Comparison of ENCODE assay signal across 31 mouse cellular contexts in the genomic region with DNA sequence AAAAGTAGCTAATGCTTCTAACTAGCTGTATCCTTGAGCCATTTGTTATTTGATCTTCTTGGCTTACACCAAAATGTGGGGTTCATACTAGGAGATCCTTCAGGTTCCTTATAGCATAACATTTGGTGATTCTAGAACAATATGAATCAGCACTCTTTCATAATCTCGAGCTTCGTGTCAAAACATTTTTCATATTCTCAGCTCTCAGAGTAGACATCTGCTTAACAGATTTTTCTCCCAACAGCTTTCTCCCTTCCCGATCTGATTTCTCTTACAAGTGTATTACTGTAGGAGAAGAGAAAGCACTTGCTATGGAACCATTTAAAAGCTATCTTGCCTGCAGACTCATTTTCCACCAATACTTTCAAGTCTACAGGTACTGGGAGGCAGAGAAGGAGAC.
A peak's percentile ranks its signal among the peaks of the same experiment; 100 is the strongest.
DNase-seq lines count a peak whose midpoint lies in the region; ATAC-seq lines count a peak whose summit lies in the region.
"Had no signal": no experiment of that assay in that cellular context is flagged by ENCODE, and none has a peak within 500 bp of the region (broad histone marks: within the 10 kb centered on the region; RNA-seq: fewer than 3 reads in every experiment).

No protein-coding gene starts in this region.

- WGBS in forebrain, embryonic 16.5 days, result 72% methylated on average over 3 of the region's 3 CpGs
- 76% methylated on average over 3 of the region's 3 CpGs for WGBS in forebrain, embryonic 15.5 days

- H3K9me3 ChIP-seq in forebrain, embryonic 16.5 days (ENCODE audit: control insufficient read depth, low read length), result no peaks in the 10 kb centered on the region
- no peaks in the 10 kb centered on the region for H3K9me3 ChIP-seq in forebrain, embryonic 15.5 days
- H3K9me3 ChIP-seq: embryonic facial prominence, embryonic 10.5 days; embryonic facial prominence, embryonic 15.5 days; heart, embryonic 10.5 days; heart, embryonic 15.5 days; kidney, embryonic 15.5 days; limb, embryonic 10.5 days; limb, embryonic 15.5 days; midbrain, embryonic 13.5 days; neural tube, embryonic 13.5 days; stomach, embryonic 15.5 days had no signal

- no peaks in the 10 kb centered on the region for H3K4me1 ChIP-seq in forebrain, embryonic 16.5 days (replicated peaks; ENCODE audit: control insufficient read depth, insufficient read depth, low read length)
- no peaks in the 10 kb centered on the region for H3K4me1 ChIP-seq in forebrain, embryonic 15.5 days
- H3K4me1 ChIP-seq: embryonic facial prominence, embryonic 10.5 days; embryonic facial prominence, embryonic 15.5 days; heart, embryonic 10.5 days; heart, embryonic 15.5 days; kidney, embryonic 15.5 days; limb, embryonic 10.5 days; limb, embryonic 15.5 days; midbrain, embryonic 13.5 days; neural tube, embryonic 13.5 days; stomach, embryonic 15.5 days had no signal

- H3K9ac ChIP-seq in forebrain, embryonic 16.5 days (replicated peaks; ENCODE audit: low read depth, low read length), result no peak overlapping the region
- no peak overlapping the region for H3K9ac ChIP-seq in forebrain, embryonic 15.5 days (replicated peaks)
- H3K9ac ChIP-seq: embryonic facial prominence, embryonic 15.5 days; heart, embryonic 15.5 days; kidney, embryonic 15.5 days; limb, embryonic 15.5 days; liver, embryonic 14.5 days; midbrain, embryonic 13.5 days; neural tube, embryonic 13.5 days; stomach, embryonic 15.5 days had no signal

- DNase-seq in layer of hippocampus, adult 9-10 months (ENCODE audit: low spot score), result peak; percentile 55
- DNase-seq in layer of hippocampus, adult 8-10 months (ENCODE audit: low spot score in 2 of 2), result no peak
- peak; percentile 31 to 81 for DNase-seq in left cerebral cortex, postnatal 25 days (ENCODE audit: low spot score in 2 of 2)
- DNase-seq in left cerebral cortex, postnatal 4 days, result no peak
- DNase-seq in telencephalon, adult 2 months (ENCODE audit: low read depth, low spot score), result peak; percentile 88
- no peak for DNase-seq in heart, adult 18-20 months
- DNase-seq: adrenal gland, postnatal 10 days; cerebellum, adult 2 months; cerebellum, postnatal 14 days; gastrocnemius, postnatal 14 days; kidney, adult 18-20 months; lung, adult 2 months; lung, postnatal 10 days; right cerebral cortex, postnatal 25 days; thymus, postnatal 25 days had no signal

- H3K4me2 ChIP-seq in forebrain, embryonic 16.5 days (ENCODE audit: low read length), result no peak overlapping the region
- no peak overlapping the region for H3K4me2 ChIP-seq in forebrain, embryonic 15.5 days (replicated peaks)
- H3K4me2 ChIP-seq: embryonic facial prominence, embryonic 15.5 days; heart, embryonic 15.5 days; kidney, embryonic 15.5 days; limb, embryonic 15.5 days; midbrain, embryonic 13.5 days; neural tube, embryonic 13.5 days; stomach, embryonic 15.5 days had no signal

- H3K4me3 ChIP-seq in forebrain, embryonic 16.5 days (replicated peaks; ENCODE audit: low read length), result no peak overlapping the region
- no peak overlapping the region for H3K4me3 ChIP-seq in forebrain, embryonic 15.5 days
- H3K4me3 ChIP-seq: embryonic facial prominence, embryonic 10.5 days; embryonic facial prominence, embryonic 15.5 days; heart, embryonic 10.5 days; heart, embryonic 15.5 days; kidney, embryonic 15.5 days; limb, embryonic 10.5 days; limb, embryonic 15.5 days; midbrain, embryonic 13.5 days; neural tube, embryonic 13.5 days; stomach, embryonic 15.5 days had no signal

- H3K36me3 ChIP-seq in forebrain, embryonic 16.5 days (ENCODE audit: control insufficient read depth, insufficient read depth), result no peaks in the 10 kb centered on the region
- no peaks in the 10 kb centered on the region for H3K36me3 ChIP-seq in forebrain, embryonic 15.5 days
- H3K36me3 ChIP-seq: embryonic facial prominence, embryonic 10.5 days; embryonic facial prominence, embryonic 15.5 days; heart, embryonic 10.5 days; heart, embryonic 15.5 days; kidney, embryonic 15.5 days; limb, embryonic 10.5 days; limb, embryonic 15.5 days; midbrain, embryonic 13.5 days; neural tube, embryonic 13.5 days; stomach, embryonic 15.5 days had no signal

- peak; percentile 68; the same call in 1 of the 2 replicates for ATAC-seq in forebrain, embryonic 16.5 days
- ATAC-seq in forebrain, embryonic 15.5 days (replicated peaks), result no peak
- ATAC-seq: hindbrain, embryonic 16.5 days; midbrain, embryonic 13.5 days; Patski had no signal

- H3K27me3 ChIP-seq in forebrain, embryonic 16.5 days (replicated peaks; ENCODE audit: control insufficient read depth, insufficient read depth, low read length), result no peaks in the 10 kb centered on the region
- no peaks in the 10 kb centered on the region for H3K27me3 ChIP-seq in forebrain, embryonic 15.5 days
- H3K27me3 ChIP-seq: embryonic facial prominence, embryonic 15.5 days; heart, embryonic 15.5 days; kidney, embryonic 15.5 days; limb, embryonic 15.5 days; midbrain, embryonic 13.5 days; neural tube, embryonic 13.5 days; Patski; stomach, embryonic 15.5 days had no signal

- intact Hi-C loops in left cerebral cortex, postnatal 25 days (cut with DNase I), result loop anchor here (5.0 to 10.0 kb wide), 2 partner anchors 133 to 254 kb away; partner anchors contain the start of gene Grm1
- intact Hi-C loops in left cerebral cortex, postnatal 4 days (cut with DNase I), result no loop called here

- H3K27ac ChIP-seq in forebrain, embryonic 16.5 days (ENCODE audit: low read length), result no peak overlapping the region
- no peak overlapping the region for H3K27ac ChIP-seq in forebrain, embryonic 15.5 days (replicated peaks)
- H3K27ac ChIP-seq: embryonic facial prominence, embryonic 10.5 days; embryonic facial prominence, embryonic 15.5 days; heart, embryonic 10.5 days; heart, embryonic 15.5 days; kidney, embryonic 15.5 days; limb, embryonic 10.5 days; limb, embryonic 15.5 days; liver, embryonic 14.5 days; macrophage; midbrain, embryonic 13.5 days; neural tube, embryonic 13.5 days; stomach, embryonic 15.5 days had no signal

Comparison
In these comparisons a context has a peak if more than half of its experiments do, and no peak if none do; other contexts are left out.
1. DNase-seq: peak in layer of hippocampus, adult 9-10 months (single experiment), left cerebral cortex, postnatal 25 days (2 of 2) and telencephalon, adult 2 months (single experiment); none in layer of hippocampus, adult 8-10 months (0 of 2), left cerebral cortex, postnatal 4 days (single experiment) and heart, adult 18-20 months (0 of 2).